Mouse (Mus musculus) embryonic facial prominence, embryonic 15.5 days (tissue): ENCODE measurements around the gene Uaca. TPM values are rescaled to one million over a fixed set of nuclear protein-coding genes. Genes with fewer than 3 reads are reported as not detected.

Experiments
- ATAC-seq: fragments of 200-750 bp; cut with Nextera tagmentation; 2 replicates; pipeline ENCODE4 v1.8.0; 2017; ENCODE audit warnings: low read depth, moderate TSS enrichment; ENCODE audit not compliant: insufficient number of reproducible peaks, low FRiP score, low TSS enrichment
- H3K27ac ChIP-seq: fragments of 300-500 bp; sonication (generic); replicated peaks from 2 replicates; pipeline ENCODE4 v1.5.1; 2015; ENCODE audit warnings: mild to moderate bottlenecking, inconsistent platforms
- H3K27me3 ChIP-seq: fragments of 300-500 bp; sonication (generic); 2 replicates; pipeline ENCODE4 v1.6.1; 2015; ENCODE audit warnings: inconsistent platforms
- H3K36me3 ChIP-seq: fragments of 300-500 bp; sonication (generic); 2 replicates; pipeline ENCODE4 v1.6.1; 2015; ENCODE audit warnings: mild to moderate bottlenecking, inconsistent platforms
- H3K4me1 ChIP-seq: fragments of 300-500 bp; sonication (generic); 2 replicates; pipeline ENCODE4 v1.6.1; 2015; ENCODE audit warnings: inconsistent platforms
- H3K4me2 ChIP-seq: fragments of 300-500 bp; sonication (generic); replicated peaks from 2 replicates; pipeline ENCODE4 v1.6.1; 2015; ENCODE audit warnings: mild to moderate bottlenecking, inconsistent platforms
- H3K4me3 ChIP-seq: fragments of 300-500 bp; sonication (generic); replicated peaks from 2 replicates; pipeline ENCODE4 v1.5.1; 2015; ENCODE audit warnings: mild to moderate bottlenecking, inconsistent platforms
- H3K9ac ChIP-seq: fragments of 300-500 bp; sonication (generic); 2 replicates; pipeline ENCODE4 v1.6.1; 2015; ENCODE audit warnings: inconsistent platforms
- H3K9me3 ChIP-seq: fragments of 300-500 bp; sonication (generic); replicated peaks from 2 replicates; pipeline ENCODE4 v1.6.1; 2016; ENCODE audit warnings: inconsistent platforms
- WGBS: fragments of 180-500 bp; shearing (Covaris S2); methylation state at CpG from one replicate; pipeline ENCODE4 v1.1.7; 2015; 5-methylcytosine and 5-hydroxymethylcytosine counted together
- polyA plus RNA-seq: library from polyadenylated mRNA; unstranded; fragments of >200 nt; fragmentation: Nextera tagmentation; extraction: Ambion mirVana; gene quantifications from 2 replicates; pipeline ENCODE4 v1.2.1, GENCODE M21; 2015

Gene Uaca
- polyA plus RNA-seq, 1 experiment from 2014 or later: 33.9 TPM

- Histone ChIP-seq H3K9ac (peak overlapping the region; percentile 77), H3K27ac (peak overlapping the region; percentile 85), H3K27me3 (no peaks in the 10 kb centered on the region), H3K4me1 (peaks cover 11% of the 10 kb centered on the region), H3K4me2 (peak overlapping the region; percentile 84), H3K36me3 (no peaks in the 10 kb centered on the region), H3K9me3 (no peaks in the 10 kb centered on the region), H3K4me3 (peak overlapping the region; percentile 91)
- peak; percentile 55; the same call in 1 of the 2 replicates for ATAC-seq
- under 1% methylated on average over 30 of the region's 30 CpGs for WGBS
Observed at GRCm38 (mm10) chr9:60794841-60795351, 554 bp downstream of the Uaca start.

DNA sequence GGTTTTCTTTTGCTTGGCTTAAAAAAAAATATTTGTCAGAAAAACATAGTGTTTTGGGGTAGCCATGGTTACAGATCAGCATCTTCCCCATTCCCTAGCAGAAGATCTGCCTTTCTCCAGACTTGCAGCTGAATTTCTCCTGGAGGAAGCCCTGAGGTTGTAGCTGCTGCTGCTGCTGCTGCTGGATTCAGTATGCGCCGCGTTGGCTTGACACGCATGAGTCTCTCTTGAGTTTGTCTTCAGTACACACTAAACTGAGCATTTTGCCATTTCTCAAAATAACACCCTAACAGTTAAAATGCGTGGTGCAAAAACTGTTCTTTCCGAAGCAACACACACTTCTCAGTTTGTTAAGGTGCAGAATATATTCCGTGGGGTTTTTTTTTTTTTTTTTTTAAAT, 1.7 kb downstream of the Uaca start:
- peaks cover 11% of the 10 kb centered on the region for H3K4me1 ChIP-seq
- peak overlapping the region; percentile 91 for H3K4me3 ChIP-seq
- no peak overlapping the region for H3K27ac ChIP-seq
- ATAC-seq: no peak
- no peaks in the 10 kb centered on the region for H3K27me3 ChIP-seq
- no peak overlapping the region for H3K9ac ChIP-seq
- H3K36me3 ChIP-seq: no peaks in the 10 kb centered on the region
- 72% methylated on average over 7 of the region's 7 CpGs for WGBS
- no peaks in the 10 kb centered on the region for H3K9me3 ChIP-seq
- H3K4me2 ChIP-seq: peak overlapping the region; percentile 84

- ATAC-seq: no peak
- H3K4me1 ChIP-seq: peaks cover 11% of the 10 kb centered on the region
- no peak overlapping the region for H3K4me3 ChIP-seq
- WGBS: 79% methylated on average over 6 of the region's 6 CpGs
- H3K27me3 ChIP-seq: no peaks in the 10 kb centered on the region
- H3K36me3 ChIP-seq: no peaks in the 10 kb centered on the region
- no peaks in the 10 kb centered on the region for H3K9me3 ChIP-seq
- no peak overlapping the region for H3K27ac ChIP-seq
- no peak overlapping the region for H3K4me2 ChIP-seq
- no peak overlapping the region for H3K9ac ChIP-seq
Observed at GRCm38 (mm10) chr9:60797126-60797525, 2.8 kb downstream of the Uaca start.

GRCm38 (mm10) chr9:60799061-60799460, 4.7 kb downstream of the Uaca start:
- no peak overlapping the region for H3K27ac ChIP-seq
- H3K4me3 ChIP-seq: no peak overlapping the region
- H3K9ac ChIP-seq: no peak overlapping the region
- no peaks in the 10 kb centered on the region for H3K36me3 ChIP-seq
- ATAC-seq: no peak
- H3K27me3 ChIP-seq: no peaks in the 10 kb centered on the region
- WGBS: 44% methylated on average over 10 of the region's 10 CpGs
- H3K4me1 ChIP-seq: peaks cover 6% of the 10 kb centered on the region
- H3K4me2 ChIP-seq: no peak overlapping the region
- no peaks in the 10 kb centered on the region for H3K9me3 ChIP-seq

DNA sequence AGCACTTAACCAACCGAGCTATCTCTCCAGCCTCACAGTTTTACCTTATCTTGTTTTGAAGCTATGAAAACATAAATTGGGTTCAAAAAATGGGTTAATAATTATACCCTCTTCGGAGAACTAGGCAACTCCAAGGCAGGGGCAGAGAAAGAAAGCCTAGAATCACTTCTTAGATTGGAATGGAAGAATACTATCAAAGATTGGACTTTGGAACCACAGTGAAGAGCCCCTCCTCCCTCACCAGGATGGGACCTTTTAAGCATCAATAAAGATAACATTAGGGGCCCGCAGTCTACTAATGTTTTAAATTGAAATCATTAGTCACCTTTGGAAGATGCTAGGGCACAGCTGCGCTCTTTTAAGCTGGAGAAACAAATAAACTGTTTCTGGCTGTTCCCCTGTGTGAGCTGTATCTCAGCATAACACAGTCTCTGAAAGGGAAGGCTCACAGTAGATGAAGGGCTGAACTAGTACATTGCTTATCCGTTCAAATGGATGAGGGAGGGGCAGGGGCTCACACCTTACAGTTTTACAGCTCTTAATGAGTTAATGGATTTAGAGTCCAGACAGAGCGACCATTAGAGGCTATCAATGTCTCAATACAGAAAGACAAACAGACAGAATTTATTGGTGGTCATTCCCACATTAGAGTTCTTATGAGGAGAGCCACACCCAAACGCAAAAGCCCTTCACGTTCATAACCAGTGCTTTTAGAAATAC, 6.5 kb downstream of the Uaca start:
- no peaks in the 10 kb centered on the region for H3K36me3 ChIP-seq
- H3K9me3 ChIP-seq: no peaks in the 10 kb centered on the region
- 81% methylated on average over 8 of the region's 8 CpGs for WGBS
- no peak for ATAC-seq
- H3K9ac ChIP-seq: no peak overlapping the region
- no peak overlapping the region for H3K4me2 ChIP-seq
- peaks cover 6% of the 10 kb centered on the region; the same call in 1 of the 2 replicates for H3K4me1 ChIP-seq
- no peak overlapping the region for H3K4me3 ChIP-seq
- no peak overlapping the region for H3K27ac ChIP-seq
- no peaks in the 10 kb centered on the region for H3K27me3 ChIP-seq

- H3K36me3 ChIP-seq: no peaks in the 10 kb centered on the region
- H3K27me3 ChIP-seq: no peaks in the 10 kb centered on the region
- no peaks in the 10 kb centered on the region for H3K9me3 ChIP-seq
- no peak overlapping the region for H3K4me2 ChIP-seq
- no peak overlapping the region for H3K4me3 ChIP-seq
- ATAC-seq: no peak
- H3K9ac ChIP-seq: no peak overlapping the region
- no peak overlapping the region for H3K27ac ChIP-seq
- WGBS: 78% methylated on average over 1 of the region's 1 CpGs
- H3K4me1 ChIP-seq: no peaks in the 10 kb centered on the region
Observed at GRCm38 (mm10) chr9:60801746-60802145, 7.4 kb downstream of the Uaca start.

GRCm38 (mm10) chr9:60802341-60802740, 8.0 kb downstream of the Uaca start:
- Histone ChIP-seq H3K4me2 (no peak overlapping the region), H3K27ac (no peak overlapping the region), H3K9me3 (no peaks in the 10 kb centered on the region), H3K9ac (no peak overlapping the region), H3K36me3 (no peaks in the 10 kb centered on the region), H3K27me3 (no peaks in the 10 kb centered on the region), H3K4me3 (no peak overlapping the region), H3K4me1 (no peaks in the 10 kb centered on the region)
- no peak for ATAC-seq
- WGBS: 85% methylated on average over 5 of the region's 5 CpGs

DNA sequence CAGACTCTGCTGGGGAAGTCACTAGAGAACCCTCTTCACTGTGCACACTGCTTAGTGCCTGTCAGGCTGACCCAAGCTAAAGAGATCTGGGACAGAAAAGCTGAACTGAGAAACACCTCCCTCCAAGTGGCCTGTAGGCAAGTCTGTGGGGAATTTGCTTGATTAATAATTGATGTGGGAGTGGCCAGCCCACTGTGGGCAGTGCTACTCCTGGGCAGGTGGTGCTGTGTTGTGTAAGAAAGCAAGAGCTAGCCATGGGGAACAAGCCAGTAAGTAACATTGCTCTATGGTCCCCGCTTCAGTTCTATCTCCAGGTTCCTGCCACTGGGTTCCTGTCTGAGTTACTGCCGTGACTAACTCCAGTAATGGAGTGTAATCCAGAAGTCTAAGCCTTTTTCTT, 11.7 kb downstream of the Uaca start:
- no peak overlapping the region for H3K9ac ChIP-seq
- no peak overlapping the region for H3K27ac ChIP-seq
- no peaks in the 10 kb centered on the region for H3K36me3 ChIP-seq
- H3K27me3 ChIP-seq: no peaks in the 10 kb centered on the region
- ATAC-seq: no peak
- no peaks in the 10 kb centered on the region for H3K9me3 ChIP-seq
- 85% methylated on average over 2 of the region's 2 CpGs for WGBS
- H3K4me3 ChIP-seq: no peak overlapping the region
- no peak overlapping the region for H3K4me2 ChIP-seq
- H3K4me1 ChIP-seq: no peaks in the 10 kb centered on the region

DNA sequence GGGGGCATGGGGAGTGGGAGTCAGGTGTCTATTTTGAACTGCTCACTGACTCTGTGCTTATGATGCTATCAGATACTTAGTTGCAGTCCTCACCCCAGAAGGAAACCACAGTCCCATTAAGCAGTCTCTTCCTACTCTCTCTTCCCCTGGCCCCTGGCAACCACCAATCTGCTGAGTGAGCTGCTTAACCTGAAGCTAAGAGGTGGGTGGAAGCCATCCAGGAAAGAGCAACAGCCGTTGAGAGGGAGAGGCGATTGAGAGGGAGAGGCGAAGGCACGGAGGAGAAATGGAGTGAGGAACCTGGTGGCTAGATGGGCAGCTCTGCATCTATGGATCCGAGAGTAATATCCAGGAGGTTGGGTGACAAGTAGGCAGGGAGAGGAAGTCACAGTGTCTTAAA, 13.7 kb downstream of the Uaca start:
- Histone ChIP-seq H3K27me3 (no peaks in the 10 kb centered on the region), H3K4me3 (no peak overlapping the region)

GRCm38 (mm10) chr9:60813139-60813880, 19.0 kb downstream of the Uaca start:
- Histone ChIP-seq H3K9me3 (no peaks in the 10 kb centered on the region), H3K9ac (no peak overlapping the region), H3K36me3 (no peaks in the 10 kb centered on the region), H3K27me3 (no peaks in the 10 kb centered on the region), H3K4me3 (no peak overlapping the region), H3K4me2 (peak overlapping the region; percentile 23; the same call in 1 of the 2 replicates), H3K4me1 (peaks cover 4% of the 10 kb centered on the region; the same call in 1 of the 2 replicates), H3K27ac (no peak overlapping the region; the same call in 1 of the 2 replicates)
- peak; percentile 81 for ATAC-seq
- 14% methylated on average over 11 of the region's 11 CpGs for WGBS

More for the DNA sequence above, 13.7 kb downstream of the Uaca start:
- ATAC-seq: no peak
- H3K4me1 ChIP-seq: no peaks in the 10 kb centered on the region
- H3K9me3 ChIP-seq: no peaks in the 10 kb centered on the region
- H3K36me3 ChIP-seq: no peaks in the 10 kb centered on the region
- no peak overlapping the region for H3K27ac ChIP-seq
- no peak overlapping the region for H3K9ac ChIP-seq
- no peak overlapping the region for H3K4me2 ChIP-seq
- WGBS: 75% methylated on average over 5 of the region's 5 CpGs

DNA sequence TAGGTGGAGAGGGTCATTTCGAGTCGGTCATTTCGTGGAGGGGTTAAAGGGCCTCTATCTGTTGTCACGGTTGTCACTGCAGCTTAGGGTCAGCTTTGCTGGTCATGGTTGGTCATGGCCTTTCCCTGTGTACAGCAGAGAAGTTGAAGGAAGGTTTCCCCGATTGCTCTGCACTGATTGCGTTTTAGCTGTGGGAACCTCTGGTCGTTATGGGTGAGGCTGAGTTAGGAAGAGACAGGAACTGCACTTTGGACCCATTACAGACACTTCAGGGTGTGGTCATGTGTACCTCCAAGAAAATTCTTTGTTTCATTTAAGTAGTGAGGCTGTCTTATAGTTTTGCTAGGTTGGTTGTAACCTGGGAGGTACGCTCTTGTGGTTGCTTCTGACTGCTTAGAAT, 21.2 kb downstream of the Uaca start:
- no peak overlapping the region for H3K9ac ChIP-seq
- H3K9me3 ChIP-seq: no peaks in the 10 kb centered on the region
- H3K4me2 ChIP-seq: no peak overlapping the region
- H3K36me3 ChIP-seq: no peaks in the 10 kb centered on the region
- 84% methylated on average over 8 of the region's 8 CpGs for WGBS
- H3K4me1 ChIP-seq: peaks cover 4% of the 10 kb centered on the region; the same call in 1 of the 2 replicates
- no peak overlapping the region for H3K27ac ChIP-seq
- ATAC-seq: no peak
- no peaks in the 10 kb centered on the region for H3K27me3 ChIP-seq
- no peak overlapping the region for H3K4me3 ChIP-seq
